Mouse (Mus musculus): ENCODE measurements around the gene Nuak1.

Nuak1 gene

GRCm38 (mm10) chr10:84446661-84447060 is 6.3 kb upstream of the Nuak1 start:
- no peak for DNase-seq (ENCODE audit: low spot score)

GRCm38 (mm10) chr10:84444396-84444795 is 4.0 kb upstream of the Nuak1 start:
- DNase-seq (ENCODE audit: low spot score): no peak

GRCm38 (mm10) chr10:84441846-84442245 is 1.4 kb upstream of the Nuak1 start:
- no peak for DNase-seq (ENCODE audit: low spot score)

- DNase-seq (ENCODE audit: low spot score): no peak
Measured at GRCm38 (mm10) chr10:84441434-84441785, 1.0 kb upstream of the Nuak1 start.

- no peak for DNase-seq (ENCODE audit: low spot score)
Measured at GRCm38 (mm10) chr10:84440181-84440540, 236 bp downstream of the Nuak1 start.

GRCm38 (mm10) chr10:84439228-84439596 is 1.2 kb downstream of the Nuak1 start:
- DNase-seq (ENCODE audit: low spot score): no peak

- DNase-seq (ENCODE audit: low spot score): no peak
Measured at GRCm38 (mm10) chr10:84438466-84439227, 1.8 kb downstream of the Nuak1 start.

- peak; percentile 92 for DNase-seq (ENCODE audit: low spot score)
Measured at GRCm38 (mm10) chr10:84438049-84438422, 2.4 kb downstream of the Nuak1 start.

GRCm38 (mm10) chr10:84437166-84438048 is 3.0 kb downstream of the Nuak1 start:
- DNase-seq (ENCODE audit: low spot score): no peak

- no peak for DNase-seq (ENCODE audit: low spot score)
Measured at GRCm38 (mm10) chr10:84435930-84436329, 4.5 kb downstream of the Nuak1 start.

GRCm38 (mm10) chr10:84433193-84433801 is 7.1 kb downstream of the Nuak1 start:
- DNase-seq (ENCODE audit: low spot score): no peak

GRCm38 (mm10) chr10:84424374-84424773 is 16.0 kb downstream of the Nuak1 start:
- no peak for DNase-seq (ENCODE audit: low spot score)

GRCm38 (mm10) chr10:84423903-84424302 is 16.5 kb downstream of the Nuak1 start:
- no peak for DNase-seq (ENCODE audit: low spot score)

GRCm38 (mm10) chr10:84420589-84420988 is 19.8 kb downstream of the Nuak1 start:
- DNase-seq (ENCODE audit: low spot score): no peak

GRCm38 (mm10) chr10:84418421-84418820 is 22.0 kb downstream of the Nuak1 start:
- no peak for DNase-seq (ENCODE audit: low spot score)

- DNase-seq (ENCODE audit: low spot score): no peak
Measured at GRCm38 (mm10) chr10:84416752-84417151, 23.6 kb downstream of the Nuak1 start.

GRCm38 (mm10) chr10:84414981-84415700 is 25.3 kb downstream of the Nuak1 start:
- DNase-seq (ENCODE audit: low spot score): no peak

GRCm38 (mm10) chr10:84413310-84413709 is 27.1 kb downstream of the Nuak1 start:
- DNase-seq (ENCODE audit: low spot score): no peak

- no peak for DNase-seq (ENCODE audit: low spot score)
Measured at GRCm38 (mm10) chr10:84412326-84412962, 28.0 kb downstream of the Nuak1 start.

- no peak for DNase-seq (ENCODE audit: low spot score)
Measured at GRCm38 (mm10) chr10:84411122-84412105, 29.0 kb downstream of the Nuak1 start.
